Comparison of ENCODE assay signal across 8 mouse cellular contexts in genomic region chr10:110744120-110744519, GRCm38 (mm10). TPM values are rescaled to one million over a fixed set of nuclear protein-coding genes. Genes with fewer than 3 reads are reported as not detected.
DNase-seq lines count a peak whose midpoint lies in the region; ATAC-seq and TF ChIP-seq lines count a peak whose summit lies in the region.
"Had no signal": no experiment of that assay in that cellular context is flagged by ENCODE, and none has a peak within 500 bp of the region (broad histone marks: within the 10 kb centered on the region; RNA-seq: fewer than 3 reads in every experiment).

No protein-coding gene starts in this region.

- H3K4me1 ChIP-seq in lung, embryonic 14.5 days (ENCODE audit: insufficient read depth): peaks cover 7% of the 10 kb centered on the region
- peaks cover 6% of the 10 kb centered on the region; the same call in 1 of the 2 replicates for H3K4me1 ChIP-seq in embryonic facial prominence, embryonic 14.5 days (ENCODE audit: control insufficient read depth, insufficient read depth, low read length)
- H3K4me1 ChIP-seq in stomach, embryonic 14.5 days (ENCODE audit: control insufficient read depth, insufficient read depth, low read length): peaks cover 10% of the 10 kb centered on the region

- 0 out of 2 replicates have a peak overlapping the region, but pooled peaks have one; percentile 80 for H3K27ac ChIP-seq in lung, embryonic 14.5 days (ENCODE audit: low read depth)
- no peak overlapping the region for H3K27ac ChIP-seq in embryonic facial prominence, embryonic 14.5 days (replicated peaks; ENCODE audit: low read depth, low read length)
- no peak overlapping the region for H3K27ac ChIP-seq in stomach, embryonic 14.5 days (ENCODE audit: low read length)

- H3K9ac ChIP-seq in lung, embryonic 14.5 days: peak overlapping the region; percentile 91; the same call in 1 of the 2 replicates
- H3K9ac ChIP-seq in embryonic facial prominence, embryonic 14.5 days (ENCODE audit: low read depth, low read length): no peak overlapping the region
- no peak overlapping the region for H3K9ac ChIP-seq in stomach, embryonic 14.5 days (replicated peaks; ENCODE audit: low read depth, low read length)

- peak overlapping the region; percentile 92 for H3K4me3 ChIP-seq in lung, embryonic 14.5 days (ENCODE audit: low read depth, low read length)
- peak overlapping the region; percentile 81; the same call in 1 of the 2 replicates for H3K4me3 ChIP-seq in embryonic facial prominence, embryonic 14.5 days (ENCODE audit: low read depth, low read length)
- H3K4me3 ChIP-seq in stomach, embryonic 14.5 days (ENCODE audit: low read depth, low read length): no peak overlapping the region

- no peaks in the 10 kb centered on the region for H3K27me3 ChIP-seq in lung, embryonic 14.5 days (ENCODE audit: insufficient read depth, low read length)
- no peaks in the 10 kb centered on the region for H3K27me3 ChIP-seq in embryonic facial prominence, embryonic 14.5 days (replicated peaks; ENCODE audit: control insufficient read depth, insufficient read depth, low read length)
- no peaks in the 10 kb centered on the region for H3K27me3 ChIP-seq in stomach, embryonic 14.5 days (ENCODE audit: control insufficient read depth, insufficient read depth, low read length)

- 28% methylated on average over 12 of the region's 12 CpGs for WGBS in lung, embryonic 14.5 days
- WGBS in embryonic facial prominence, embryonic 14.5 days: 50% methylated on average over 12 of the region's 12 CpGs
- 31% methylated on average over 12 of the region's 12 CpGs for WGBS in stomach, embryonic 14.5 days

- H3K4me2 ChIP-seq in lung, embryonic 14.5 days: peak overlapping the region; percentile 93
- peak overlapping the region; percentile 96; the same call in 1 of the 2 replicates for H3K4me2 ChIP-seq in embryonic facial prominence, embryonic 14.5 days (ENCODE audit: low read depth, low read length)
- H3K4me2 ChIP-seq in stomach, embryonic 14.5 days (replicated peaks; ENCODE audit: low read depth, low read length): peak overlapping the region; percentile 94

- peaks cover 22% of the 10 kb centered on the region for H3K36me3 ChIP-seq in lung, embryonic 14.5 days (ENCODE audit: insufficient read depth)
- H3K36me3 ChIP-seq in embryonic facial prominence, embryonic 14.5 days (ENCODE audit: control insufficient read depth, insufficient read depth, low read length): peaks cover 14% of the 10 kb centered on the region; the same call in 1 of the 2 replicates
- H3K36me3 ChIP-seq in stomach, embryonic 14.5 days (ENCODE audit: control insufficient read depth, insufficient read depth, low read length): no peaks in the 10 kb centered on the region; the same call in 1 of the 2 replicates

- ATAC-seq in lung, embryonic 14.5 days (ENCODE audit: insufficient read depth): no peak
- ATAC-seq in embryonic facial prominence, embryonic 14.5 days (ENCODE audit: low read depth): no peak
- no peak for ATAC-seq in stomach, embryonic 14.5 days (ENCODE audit: insufficient number of reproducible peaks, insufficient read depth, low FRiP score, low read depth)

- no peak for TF ChIP-seq CTCF in lung, embryonic 14.5 days (IDR thresholded peaks at IDR 0.05; ENCODE audit: low read depth)

- no peaks in the 10 kb centered on the region for H3K9me3 ChIP-seq in lung, embryonic 14.5 days (ENCODE audit: low read depth, low read length)
- H3K9me3 ChIP-seq in embryonic facial prominence, embryonic 14.5 days (ENCODE audit: control insufficient read depth, low read length): no peaks in the 10 kb centered on the region
- no peaks in the 10 kb centered on the region for H3K9me3 ChIP-seq in stomach, embryonic 14.5 days (ENCODE audit: control insufficient read depth, low read depth, low read length)

- DNase-seq in lung, embryonic 14.5 days: peak; percentile 52
- no peak for DNase-seq in lung, postnatal 14 days
- DNase-seq in embryonic facial prominence, embryonic 14.5 days (ENCODE audit: low spot score): no peak
- peak; percentile 7 for DNase-seq in induced T-regulatory cell, adult 2 months (ENCODE audit: low read depth)
- no peak for DNase-seq in retina, postnatal 1 day
- no peak for DNase-seq in thymus, postnatal 10 days (ENCODE audit: low spot score in 2 of 2)
- DNase-seq: kidney, adult 2 months had no signal

RNA-seq across cellular contexts. Expression of gene E2f7, which starts 1.1 kb away (rescaled TPM):
- 42.9 and 43.8 TPM in 2 replicates for polyA plus RNA-seq in lung, embryonic 14.5 days (2014; fragmentation: Nextera tagmentation; extraction: Ambion mirVana)
- polyA plus RNA-seq in embryonic facial prominence, embryonic 14.5 days (2014; fragmentation: Nextera tagmentation; extraction: Ambion mirVana): 21.5 and 23.8 TPM in 2 replicates
- 20.8 and 21.1 TPM in 2 replicates for polyA plus RNA-seq in stomach, embryonic 14.5 days (2014; fragmentation: Nextera tagmentation; extraction: Ambion mirVana)

Comparison
In these comparisons a context has a peak if more than half of its experiments do, and no peak if none do; other contexts are left out.
1. DNase-seq: peak in lung, embryonic 14.5 days (single experiment) and induced T-regulatory cell, adult 2 months (single experiment); none in lung, postnatal 14 days (single experiment), embryonic facial prominence, embryonic 14.5 days (single experiment), retina, postnatal 1 day (single experiment) and thymus, postnatal 10 days (0 of 2).
2. Peak in every context shown above with its lines, with median percentiles within 50 percentile points of each other: H3K4me2 ChIP-seq.